Mouse (Mus musculus) thymus, adult 2 months (tissue): ENCODE data around the gene Inka2. TPM values are rescaled to one million over a fixed set of nuclear protein-coding genes. Genes with fewer than 3 reads are reported as not detected.
"Not testable (repeated sequence)": the region's sequence is repeated elsewhere in the genome, so short reads cannot be mapped to it uniquely, and the experiment has no call there.

Source experiments
- DNase-seq: peaks from one replicate; pipeline ENCODE4 v3.0.0; 2021
- H3K27ac ChIP-seq: fragments of 200-500 bp; 2 replicates; pipeline ENCODE4 v1.5.1; 2012; ENCODE audit warnings: low read length, control low read depth; ENCODE audit not compliant: control insufficient read depth, insufficient read depth
- H3K27me3 ChIP-seq: fragments of 200-500 bp; 2 replicates; pipeline ENCODE4 v1.6.1; 2012; ENCODE audit warnings: mild to moderate bottlenecking, low read length, moderate library complexity, mixed read lengths; ENCODE audit not compliant: control insufficient read depth, insufficient read depth
- H3K36me3 ChIP-seq: fragments of 200-500 bp; 2 replicates; pipeline ENCODE4 v1.6.1; 2012; ENCODE audit warnings: mild to moderate bottlenecking, low read length, moderate library complexity; ENCODE audit not compliant: control insufficient read depth, insufficient read depth
- H3K4me1 ChIP-seq: fragments of 200-500 bp; replicated peaks from 2 replicates; pipeline ENCODE4 v1.6.1; 2012; ENCODE audit warnings: low read length; ENCODE audit not compliant: control insufficient read depth, insufficient read depth
- H3K4me3 ChIP-seq: fragments of 200-500 bp; 2 replicates; pipeline ENCODE4 v1.5.1; 2012; ENCODE audit warnings: mild to moderate bottlenecking, low read length, control low read depth, moderate library complexity; ENCODE audit not compliant: control insufficient read depth, insufficient read depth
- CTCF ChIP-seq: fragments of 200-500 bp; IDR thresholded peaks from 2 replicates; pipeline ENCODE4 v1.5.1; 2012; ENCODE audit warnings: mild to moderate bottlenecking, control low read depth, low read length, moderate library complexity, borderline replicate concordance; ENCODE audit not compliant: control insufficient read depth, poor library complexity, insufficient read depth; ENCODE audit errors: extremely low read depth
- POLR2A ChIP-seq: fragments of 200-500 bp; IDR thresholded peaks from 2 replicates; pipeline ENCODE4 v1.6.1; 2012; ENCODE audit warnings: mild to moderate bottlenecking, low read length, control low read depth, moderate library complexity; ENCODE audit not compliant: control insufficient read depth, poor library complexity, insufficient read depth; ENCODE audit errors: extremely low read depth
- WGBS: fragments of 180-500 bp; shearing (Covaris S2); methylation state at CpG from one replicate; pipeline ENCODE4 v1.1.7; 2018; 5-methylcytosine and 5-hydroxymethylcytosine counted together
- polyA plus RNA-seq: library from polyadenylated mRNA; depleted of rRNA; stranded (reverse); fragments of >200 nt; gene quantifications from 2 replicates; pipeline ENCODE4 v1.2.3, GENCODE M21; 2012

Gene Inka2
- polyA plus RNA-seq, 1 experiment = 5.5 TPM

GRCm38 (mm10) chr3:105698311-105698710 is 6.1 kb upstream of the Inka2 start:
- 97% methylated on average over 1 of the region's 1 CpGs for WGBS
- DNase-seq = no peak
- Histone ChIP-seq H3K4me1 (peaks cover 4% of the 10 kb centered on the region), H3K36me3 (no peaks in the 10 kb centered on the region), H3K27me3 (no peaks in the 10 kb centered on the region), H3K4me3 (no peak overlapping the region), H3K27ac (no peak overlapping the region)
- TF ChIP-seq POLR2A (no peak), CTCF (no peak)

GRCm38 (mm10) chr3:105699241-105699933 is 5.0 kb upstream of the Inka2 start:
- Histone ChIP-seq H3K27me3 (no peaks in the 10 kb centered on the region), H3K4me3 (no peak overlapping the region), H3K4me1 (peaks cover 8% of the 10 kb centered on the region), H3K27ac (no peak overlapping the region), H3K36me3 (no peaks in the 10 kb centered on the region)
- WGBS = 97% methylated on average over 3 of the region's 3 CpGs
- TF ChIP-seq CTCF (no peak), POLR2A (no peak)
- DNase-seq = no peak

- not testable (repeated sequence) for DNase-seq, H3K4me3 ChIP-seq, H3K36me3 ChIP-seq, H3K27me3 ChIP-seq, H3K27ac ChIP-seq
- H3K4me1 ChIP-seq = peaks cover 13% of the 10 kb centered on the region
- WGBS = 33% methylated on average over 1 of the region's 1 CpGs
- 0 out of 2 replicates have a peak, but pooled peaks have one; percentile 19 for TF ChIP-seq CTCF
Observed at GRCm38 (mm10) chr3:105700786-105701185, 3.6 kb upstream of the Inka2 start.

GRCm38 (mm10) chr3:105701399-105701798 is 3.0 kb upstream of the Inka2 start:
- Histone ChIP-seq H3K36me3 (no peaks in the 10 kb centered on the region), H3K27me3 (no peaks in the 10 kb centered on the region), H3K27ac (no peak overlapping the region), H3K4me1 (peaks cover 15% of the 10 kb centered on the region), H3K4me3 (no peak overlapping the region)
- TF ChIP-seq POLR2A (no peak), CTCF (no peak)
- WGBS = 73% methylated on average over 5 of the region's 5 CpGs
- no peak for DNase-seq

- DNase-seq = no peak
- peaks cover 15% of the 10 kb centered on the region for H3K4me1 ChIP-seq
Observed at GRCm38 (mm10) chr3:105703571-105703970, 828 bp upstream of the Inka2 start.

GRCm38 (mm10) chr3:105705061-105705549 is 706 bp downstream of the Inka2 start:
- Histone ChIP-seq H3K36me3 (no peaks in the 10 kb centered on the region), H3K4me1 (peaks cover 15% of the 10 kb centered on the region), H3K4me3 (peak overlapping the region; percentile 56), H3K27ac (peak overlapping the region; percentile 17; the same call in 1 of the 2 replicates), H3K27me3 (no peaks in the 10 kb centered on the region)
- TF ChIP-seq POLR2A = no peak
- TF ChIP-seq CTCF = no peak
- peak; percentile 46 for DNase-seq
- WGBS = under 1% methylated on average over 28 of the region's 28 CpGs

More at GRCm38 (mm10) chr3:105703571-105703970, 828 bp upstream of the Inka2 start:
- no peaks in the 10 kb centered on the region for H3K36me3 ChIP-seq
- TF ChIP-seq POLR2A (no peak), CTCF (no peak)
- H3K4me3 ChIP-seq = no peak overlapping the region
- 93% methylated on average over 6 of the region's 6 CpGs for WGBS
- peak overlapping the region; percentile 74 for H3K27ac ChIP-seq
- no peaks in the 10 kb centered on the region for H3K27me3 ChIP-seq
